Mouse (Mus musculus): ENCODE results near the gene Crybg1. TPM values are rescaled to one million over a fixed set of nuclear protein-coding genes. Genes with fewer than 3 reads are reported as not detected.

The Crybg1 gene
- total RNA-seq, 2 experiments from 2014 or later, result 1.8 to 2.1 TPM

DNA sequence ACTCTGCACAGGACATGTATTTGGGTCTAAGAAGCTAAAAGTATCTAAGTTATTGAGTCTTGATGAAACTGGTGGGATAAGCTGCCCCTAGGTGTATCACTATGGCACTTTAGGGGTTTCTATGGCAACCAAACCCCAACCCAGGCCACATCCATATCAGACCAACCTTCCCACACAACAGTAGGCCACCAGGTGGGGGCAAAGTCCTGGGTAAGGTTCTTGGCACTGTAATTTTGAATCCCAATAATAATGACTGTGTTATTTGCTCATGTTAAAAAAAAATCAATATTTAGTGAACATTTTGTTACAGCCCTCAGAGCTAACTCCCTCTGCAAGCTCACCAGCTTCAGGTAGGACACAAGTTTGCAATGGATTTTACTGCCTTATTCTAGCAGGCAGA lies 38.2 kb downstream of the Crybg1 start:
- DNase-seq, result no peak
- intact Hi-C loops (cut with DNase I), result no loop called here

DNA sequence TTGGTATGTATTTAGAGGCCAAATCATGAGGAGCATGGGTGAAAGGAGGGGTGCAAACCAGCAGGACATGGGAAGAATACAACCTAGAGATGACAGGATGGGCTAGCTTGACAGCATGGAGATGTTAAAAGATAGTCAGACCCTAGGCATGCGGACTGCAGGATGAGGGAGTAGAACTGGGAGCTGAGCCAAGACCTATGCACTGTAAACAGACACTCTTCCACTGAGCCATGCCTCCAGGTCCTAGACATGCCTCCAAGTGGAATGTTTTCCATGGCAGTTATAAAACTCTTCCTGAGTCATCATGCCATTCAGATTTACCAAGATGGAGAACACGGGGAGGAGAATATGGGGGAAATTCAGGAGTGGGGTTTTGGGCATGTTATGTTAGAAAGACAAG lies 53.9 kb downstream of the Crybg1 start:
- intact Hi-C loops (cut with DNase I), result no loop called here
- DNase-seq, result no peak

DNA sequence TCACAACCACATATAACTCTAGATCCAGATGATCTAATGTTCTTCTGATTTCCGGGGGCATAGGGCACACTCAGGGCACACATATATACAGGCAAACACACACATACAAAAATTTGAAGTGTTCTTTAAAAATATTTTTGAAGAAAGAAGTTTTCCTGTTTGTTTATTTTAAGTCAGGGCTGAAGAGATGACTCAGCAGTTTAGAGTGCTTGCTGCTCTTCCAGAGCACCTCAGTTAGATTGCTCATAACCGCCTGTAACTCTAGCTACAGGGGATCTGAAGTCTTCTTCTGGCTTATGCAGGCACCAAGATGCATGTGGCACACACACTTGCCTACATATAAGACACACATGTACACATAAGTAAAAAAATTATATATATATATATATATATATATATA lies 56.9 kb downstream of the Crybg1 start:
- intact Hi-C loops (cut with DNase I), result no loop called here
- no peak for DNase-seq

DNA sequence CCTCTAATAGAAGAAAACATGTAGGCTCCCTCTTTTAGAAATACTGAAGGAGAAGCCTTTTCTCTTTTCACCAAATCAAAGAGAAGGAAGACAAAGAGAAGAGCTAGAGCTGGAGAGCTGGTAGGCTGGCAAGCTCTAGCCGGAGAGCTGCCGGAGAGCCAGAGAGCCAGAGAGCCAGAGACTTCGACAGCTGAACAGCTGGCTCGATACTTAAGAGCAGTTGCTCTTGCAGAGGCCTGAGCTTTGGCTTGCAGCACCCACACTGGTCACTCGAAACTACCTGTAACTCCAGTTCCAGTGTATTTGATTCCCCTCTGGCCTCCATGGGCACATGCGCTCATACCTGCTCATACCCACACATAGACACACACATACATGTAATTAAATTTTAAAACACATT lies 68.3 kb downstream of the Crybg1 start:
- intact Hi-C loops (cut with DNase I), result no loop called here
- no peak for DNase-seq

DNA sequence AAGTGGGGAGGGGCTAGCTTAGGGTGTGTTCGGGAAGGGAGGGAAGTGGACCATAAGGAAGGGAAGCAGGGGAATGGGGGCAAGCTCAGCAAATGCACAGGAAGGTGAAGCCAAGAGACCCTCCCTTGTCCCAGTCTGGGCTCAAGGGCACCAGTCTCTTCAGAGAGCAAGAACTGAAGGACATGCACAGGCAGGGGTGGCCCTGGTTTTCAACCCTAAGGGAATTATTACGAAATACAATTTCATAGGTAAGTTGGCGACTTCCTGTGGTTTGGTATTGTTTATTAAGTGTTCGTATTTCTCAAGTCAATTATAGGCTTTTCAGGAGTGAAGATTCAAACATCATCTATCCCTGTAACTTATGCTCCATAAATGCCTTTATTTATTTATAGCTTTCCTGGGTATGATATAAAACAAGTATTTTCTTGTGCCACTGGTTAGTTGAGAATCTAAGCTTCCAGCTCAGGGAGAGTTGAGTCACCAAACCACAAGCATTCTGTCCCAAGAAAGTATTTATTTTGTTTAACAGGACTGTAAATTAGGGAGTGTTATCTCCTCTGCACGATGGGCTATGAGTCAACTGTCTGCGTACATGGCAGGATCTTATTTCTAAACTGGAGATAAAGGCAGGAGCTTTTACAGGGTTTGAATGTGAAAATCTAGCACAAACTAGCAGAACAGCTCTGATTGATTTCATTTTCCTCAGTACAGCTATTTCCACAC lies 69.7 kb downstream of the Crybg1 start:
- DNase-seq, result no peak
- intact Hi-C loops (cut with DNase I), result no loop called here

DNA sequence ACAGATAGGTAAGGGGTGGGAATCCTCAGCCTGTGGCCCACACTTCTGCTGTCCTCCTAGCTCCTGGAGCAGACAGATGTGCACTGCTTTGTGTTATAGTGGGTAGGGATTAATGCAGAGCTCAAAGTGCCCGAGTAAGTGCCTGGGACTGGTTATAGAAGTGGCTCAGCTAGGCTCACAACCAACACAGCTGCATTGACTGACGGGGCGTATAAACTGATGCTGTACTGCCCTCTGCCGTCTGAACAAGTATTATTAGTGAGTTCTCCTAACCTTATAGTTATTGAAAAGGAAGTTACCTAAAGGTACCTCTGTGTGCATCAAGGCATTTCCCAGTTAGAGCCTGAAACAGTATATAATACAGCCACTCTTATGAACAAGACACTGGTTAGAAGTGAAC lies 77.6 kb downstream of the Crybg1 start:
- peak; percentile 74 to 79 for DNase-seq

DNA sequence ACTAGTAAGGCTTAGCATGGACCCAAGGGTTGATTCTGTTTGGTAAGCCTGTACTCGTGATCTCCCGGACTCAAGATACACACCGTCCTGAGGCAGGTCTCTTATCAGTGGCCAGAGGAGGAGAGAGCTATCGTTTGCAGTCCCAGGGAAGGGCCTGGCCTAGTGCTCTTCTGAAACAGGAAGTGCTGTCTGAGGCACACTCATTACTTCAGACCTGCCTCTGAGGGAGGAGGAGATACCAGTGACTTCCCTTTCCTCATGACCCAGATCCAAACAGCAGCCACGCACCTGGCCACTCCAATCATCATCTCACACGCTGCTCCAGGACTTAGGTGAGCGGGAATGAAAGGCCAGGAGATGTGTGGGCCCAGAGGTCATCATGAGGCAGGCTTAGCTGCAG lies 79.5 kb downstream of the Crybg1 start:
- no peak for DNase-seq
- intact Hi-C loops (cut with DNase I), result no loop called here

More for the DNA sequence above, 77.6 kb downstream of the Crybg1 start:
- intact Hi-C loops (cut with DNase I), result loop anchor here (1.0 to 5.0 kb wide), 4 partner anchors 68 to 496 kb away; no protein-coding TSS in a partner anchor

DNA sequence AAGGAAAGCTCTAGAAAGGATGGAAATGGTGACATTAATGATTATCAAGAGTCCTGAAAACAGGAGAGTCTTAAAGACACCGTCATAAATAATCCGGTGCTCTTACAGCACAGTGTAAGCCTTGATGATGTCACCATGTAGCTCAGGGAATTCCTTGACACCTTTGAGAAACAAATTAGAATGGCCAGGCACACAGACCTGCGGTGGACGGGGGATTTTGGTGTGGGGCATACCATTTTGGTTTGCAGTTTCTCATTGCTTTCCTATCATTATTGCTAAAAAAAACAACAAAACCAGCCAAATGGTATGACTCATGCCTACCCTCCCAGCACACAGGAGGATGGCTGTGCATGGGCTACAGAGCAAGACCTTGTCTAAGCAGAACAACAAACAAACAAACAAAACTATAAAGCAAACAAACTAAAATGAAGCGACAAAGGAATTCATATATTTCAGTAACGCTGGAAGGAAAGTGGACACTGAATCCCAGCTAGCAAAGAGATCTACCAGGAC lies 82.7 kb downstream of the Crybg1 start:
- no peak for DNase-seq
- intact Hi-C loops (cut with DNase I), result no loop called here

DNA sequence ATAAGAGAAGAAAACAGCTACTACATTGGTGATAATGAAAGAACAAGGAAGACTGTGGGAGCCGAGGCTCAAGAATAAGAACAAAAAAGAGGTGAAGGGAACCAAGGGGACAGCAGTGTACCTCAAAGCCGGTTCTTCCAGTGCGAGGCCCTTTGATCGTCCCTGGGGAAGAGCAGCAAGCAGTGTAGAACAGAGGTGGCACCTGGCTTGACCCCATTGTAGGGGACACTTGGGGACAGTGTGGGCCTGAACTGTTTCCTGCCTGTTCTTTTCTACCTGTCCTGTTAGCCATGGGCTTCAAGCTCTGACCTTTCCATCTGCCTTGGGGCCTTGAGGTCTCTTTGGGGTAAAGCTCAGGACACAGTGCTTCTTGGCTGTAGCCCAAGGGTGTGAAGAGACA lies 85.7 kb downstream of the Crybg1 start:
- intact Hi-C loops (cut with DNase I), result no loop called here
- DNase-seq, result no peak

DNA sequence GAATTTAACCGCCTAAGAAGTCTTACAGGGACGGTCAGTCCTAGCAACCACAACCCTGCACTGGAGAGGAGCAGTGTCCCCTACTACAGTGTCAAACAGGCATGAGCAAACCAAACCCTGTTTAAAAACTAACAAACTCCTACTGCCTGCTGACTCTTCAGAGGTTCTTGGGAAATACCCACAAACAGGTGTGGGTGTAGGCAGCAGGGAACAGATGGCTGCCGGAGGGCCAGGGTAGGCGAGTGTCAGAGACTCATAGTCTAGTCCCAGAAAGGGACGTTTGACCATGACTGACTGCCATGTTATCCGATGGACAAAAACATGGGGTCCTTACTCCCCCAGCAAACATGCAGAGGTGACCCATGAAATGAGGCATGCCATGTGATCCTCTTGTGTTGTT lies 97.7 kb downstream of the Crybg1 start:
- intact Hi-C loops (cut with DNase I), result no loop called here
- DNase-seq, result no peak

DNA sequence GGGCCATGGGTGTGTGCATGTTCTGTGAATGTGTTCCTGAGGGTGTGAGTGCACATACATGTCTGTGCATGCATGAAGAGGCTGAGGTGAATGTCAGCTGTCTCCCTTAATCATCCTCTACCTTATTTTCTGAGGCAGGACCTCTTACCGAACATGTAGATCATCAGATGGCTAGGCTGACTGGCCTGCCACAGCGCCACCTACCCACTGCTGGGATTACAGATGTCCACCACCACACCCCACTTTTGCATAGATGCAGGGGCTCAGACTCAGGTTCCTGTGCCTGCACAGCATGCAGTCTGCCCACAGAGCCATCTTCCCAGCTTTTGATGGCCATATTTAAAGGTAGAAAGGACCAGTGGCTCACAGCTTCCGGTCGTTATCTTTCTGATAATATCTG lies 103.9 kb downstream of the Crybg1 start:
- intact Hi-C loops (cut with DNase I), result no loop called here
- no peak for DNase-seq

DNA sequence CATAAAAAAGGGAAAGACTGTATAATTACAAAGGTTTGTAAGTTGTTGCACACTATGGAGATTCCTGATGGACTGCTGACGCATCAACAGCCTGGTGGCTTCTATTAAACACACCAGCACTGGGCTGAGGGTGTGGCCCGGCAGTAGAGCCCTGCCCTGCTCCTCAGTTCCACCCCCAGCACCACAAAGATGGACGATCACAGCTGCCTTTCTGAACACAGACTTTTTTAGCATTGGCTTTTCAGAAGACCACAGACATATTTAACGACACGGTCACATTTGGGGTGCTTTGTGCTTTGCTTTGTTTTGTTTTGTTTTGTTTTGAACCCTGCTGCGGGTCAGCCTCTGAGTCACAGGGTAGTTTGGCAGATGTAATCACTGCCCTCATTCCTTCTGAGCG lies 105.0 kb downstream of the Crybg1 start:
- intact Hi-C loops (cut with DNase I), result no loop called here
- DNase-seq, result no peak

DNA sequence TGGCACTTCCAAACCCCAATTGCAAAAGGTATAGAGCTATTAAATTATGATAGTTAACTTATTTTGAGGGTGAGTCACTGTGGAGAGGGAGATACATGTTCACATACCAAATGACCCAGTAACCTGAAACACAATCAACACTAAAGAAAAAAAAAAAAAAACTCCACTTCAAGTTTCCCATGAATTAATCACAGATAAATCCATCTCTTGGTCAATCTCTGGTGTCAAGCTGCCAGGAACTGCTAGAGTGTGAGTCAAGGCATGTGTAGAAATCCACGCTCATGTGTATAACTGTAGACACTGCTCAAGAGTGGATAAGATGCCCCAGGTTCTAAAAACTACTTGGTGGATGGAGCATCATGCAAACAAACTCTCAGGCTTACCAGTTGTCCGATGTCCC lies 109.5 kb downstream of the Crybg1 start:
- no peak for DNase-seq
- intact Hi-C loops (cut with DNase I), result no loop called here

DNA sequence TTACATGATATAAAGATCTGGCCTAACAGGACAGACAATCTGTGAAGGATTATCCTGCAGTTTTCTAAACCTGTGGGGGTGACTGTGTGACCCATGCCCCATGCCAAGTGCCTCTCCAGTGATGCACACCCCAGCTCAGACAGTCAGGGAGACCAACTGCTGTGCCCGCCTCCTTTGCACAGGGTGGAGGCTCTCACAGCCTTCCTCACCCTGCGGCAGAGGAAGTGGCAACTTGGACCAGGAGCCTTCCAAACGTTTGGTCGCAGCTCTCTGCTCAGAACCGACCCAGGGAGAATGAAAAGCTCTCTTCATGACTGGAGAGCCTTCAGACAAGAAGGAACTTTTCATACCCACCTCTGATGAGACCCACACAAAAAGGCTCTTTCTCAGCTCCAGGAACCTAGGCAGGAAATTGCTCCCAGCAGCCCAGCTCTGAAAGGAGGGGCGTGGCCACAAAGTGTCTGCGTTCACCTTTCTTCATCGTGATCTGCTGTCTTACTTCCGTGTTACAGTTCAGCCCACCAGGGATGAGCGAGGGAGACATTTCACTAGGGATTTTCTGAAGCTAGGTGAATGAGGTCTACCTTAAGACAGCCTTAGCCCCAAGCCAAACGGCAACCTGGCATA lies 110.6 kb downstream of the Crybg1 start:
- DNase-seq, result no peak
- intact Hi-C loops (cut with DNase I), result no loop called here

DNA sequence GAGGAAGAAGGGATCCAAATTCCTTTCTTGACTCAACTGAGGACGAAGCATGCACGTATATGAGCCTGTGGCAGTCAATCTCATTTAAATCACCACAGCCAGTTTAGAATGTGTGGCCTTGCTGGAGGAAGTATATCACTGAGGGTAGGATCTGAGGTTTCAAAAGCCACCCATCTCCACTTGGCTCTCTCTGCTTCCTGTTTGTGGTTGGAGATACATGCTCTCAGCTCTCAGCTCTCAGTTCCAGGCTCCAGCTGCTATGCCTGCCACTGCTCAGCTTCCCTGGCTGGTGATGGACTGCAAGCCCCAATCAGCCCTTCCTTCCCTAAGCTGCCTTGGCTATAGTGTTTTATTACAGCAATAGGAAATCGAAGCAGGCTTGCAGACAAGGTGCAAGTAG lies 119.1 kb downstream of the Crybg1 start:
- intact Hi-C loops (cut with DNase I), result no loop called here
- no peak for DNase-seq

DNA sequence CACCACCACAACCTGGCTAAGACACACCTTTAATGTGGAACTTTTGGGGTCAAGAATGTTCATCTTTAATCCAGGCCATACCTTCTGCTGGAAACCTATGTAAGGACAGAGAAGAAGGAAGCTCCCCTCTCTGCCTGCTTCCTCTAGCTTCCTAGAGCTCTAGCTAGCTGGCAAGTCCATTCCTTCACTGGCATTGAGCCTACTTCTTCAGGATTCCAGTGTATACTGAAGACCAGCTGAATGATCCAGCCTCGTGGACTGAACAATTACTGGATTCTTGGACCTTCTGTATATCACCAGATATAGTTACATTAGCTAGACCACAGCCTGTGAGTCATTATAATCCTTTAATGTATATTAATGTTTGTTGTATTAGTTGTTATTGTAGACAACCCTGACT lies 121.4 kb downstream of the Crybg1 start:
- DNase-seq, result no peak
- intact Hi-C loops (cut with DNase I), result no loop called here

DNA sequence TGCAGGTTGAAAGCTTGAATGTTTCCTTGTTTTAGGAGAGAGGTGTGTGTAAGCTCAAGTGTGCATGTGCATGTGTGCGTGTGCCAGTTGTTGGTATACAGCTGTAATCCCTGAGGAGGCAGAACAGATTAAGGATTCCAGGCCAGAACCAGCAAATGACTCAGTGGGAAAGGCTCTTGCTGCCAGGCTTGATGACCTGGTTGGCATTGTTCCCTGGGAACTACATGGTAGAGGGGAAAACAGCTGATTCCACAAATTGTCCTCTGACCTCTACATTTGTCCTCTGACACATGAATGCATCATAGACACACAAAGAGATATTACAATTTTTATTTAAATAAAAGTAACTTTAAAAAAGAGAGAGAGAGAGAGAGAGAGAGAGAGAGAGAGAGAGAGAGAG lies 122.5 kb downstream of the Crybg1 start:
- no peak for DNase-seq
- intact Hi-C loops (cut with DNase I), result no loop called here

DNA sequence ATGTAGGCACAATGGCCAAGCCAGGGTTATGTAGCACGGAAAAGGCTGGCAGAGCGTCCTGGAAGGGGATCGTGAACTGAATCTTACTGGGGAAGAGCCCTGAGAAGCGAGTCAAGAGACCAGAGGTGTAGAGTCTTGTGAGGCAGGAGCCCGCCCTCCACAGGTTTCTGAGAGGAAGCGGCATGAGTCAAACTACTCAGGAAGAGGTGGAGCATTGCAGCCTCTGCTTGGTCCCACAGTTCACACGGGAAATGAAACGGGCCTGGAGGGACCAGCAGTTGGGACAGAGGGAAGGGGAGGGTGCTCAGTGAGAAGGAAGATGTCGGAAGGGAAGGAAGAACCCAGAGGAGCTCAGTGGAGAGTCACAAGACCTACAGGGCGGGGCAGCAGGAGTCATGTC lies 123.9 kb downstream of the Crybg1 start:
- intact Hi-C loops (cut with DNase I), result no loop called here
- no peak for DNase-seq

DNA sequence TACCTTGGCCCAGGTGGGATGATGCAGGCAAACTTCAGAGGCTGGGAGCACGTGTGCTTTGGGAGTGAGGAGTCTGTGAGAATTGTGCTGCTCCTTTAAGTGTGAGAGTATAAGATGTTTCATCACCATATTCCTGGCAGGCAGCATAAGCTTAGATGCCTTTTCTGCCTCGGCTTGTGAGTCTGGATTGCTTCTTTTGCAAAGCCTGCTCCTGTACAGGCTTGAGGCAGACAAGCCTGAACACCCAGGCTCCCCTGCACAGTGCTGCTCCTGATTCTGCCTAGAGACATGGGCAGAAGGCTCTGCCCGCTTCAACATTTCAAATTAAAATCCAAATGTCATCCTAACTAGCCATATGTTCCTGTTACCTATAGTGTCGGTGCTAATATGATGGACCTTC lies 128.5 kb downstream of the Crybg1 start:
- no peak for DNase-seq
- intact Hi-C loops (cut with DNase I), result no loop called here

DNA sequence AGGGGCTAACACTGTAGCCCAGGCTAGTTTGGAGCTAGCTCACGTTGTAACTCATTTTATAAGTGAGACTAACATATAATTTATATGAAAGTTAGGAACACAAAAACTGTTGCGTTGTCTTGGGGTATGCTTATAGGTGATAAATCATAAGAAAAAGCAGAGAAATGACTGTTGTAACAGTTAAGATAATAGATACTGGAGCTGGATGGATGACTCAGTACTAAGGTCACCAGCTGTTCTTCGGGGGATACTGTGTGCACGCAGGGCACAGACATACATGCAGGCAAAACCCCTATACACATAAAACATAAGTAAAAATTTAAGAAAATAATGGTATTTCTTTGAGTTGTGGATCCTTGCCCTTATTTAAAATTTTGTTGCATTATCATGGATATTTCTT lies 130.1 kb downstream of the Crybg1 start:
- no peak for DNase-seq
- intact Hi-C loops (cut with DNase I), result no loop called here

DNA sequence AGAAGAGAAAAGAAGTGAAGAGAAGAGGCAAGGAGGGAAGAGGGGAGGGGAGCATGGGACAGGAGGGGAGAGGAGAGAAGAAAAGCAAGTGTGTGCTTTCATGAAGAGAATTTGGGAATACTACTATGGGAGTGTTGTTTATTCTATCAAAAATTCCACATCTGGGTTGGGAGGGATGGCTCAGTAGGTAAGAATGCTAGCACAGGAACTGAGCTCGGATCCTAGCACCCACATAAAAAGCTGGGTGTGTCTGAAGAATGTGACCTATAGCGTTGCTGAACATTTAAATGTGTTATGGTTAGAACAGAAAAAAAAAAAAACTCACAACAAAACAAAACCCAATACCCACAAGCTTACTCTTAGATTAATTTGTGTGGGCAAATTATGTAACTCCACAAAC lies 133.0 kb downstream of the Crybg1 start:
- intact Hi-C loops (cut with DNase I), result no loop called here
- no peak for DNase-seq

DNA sequence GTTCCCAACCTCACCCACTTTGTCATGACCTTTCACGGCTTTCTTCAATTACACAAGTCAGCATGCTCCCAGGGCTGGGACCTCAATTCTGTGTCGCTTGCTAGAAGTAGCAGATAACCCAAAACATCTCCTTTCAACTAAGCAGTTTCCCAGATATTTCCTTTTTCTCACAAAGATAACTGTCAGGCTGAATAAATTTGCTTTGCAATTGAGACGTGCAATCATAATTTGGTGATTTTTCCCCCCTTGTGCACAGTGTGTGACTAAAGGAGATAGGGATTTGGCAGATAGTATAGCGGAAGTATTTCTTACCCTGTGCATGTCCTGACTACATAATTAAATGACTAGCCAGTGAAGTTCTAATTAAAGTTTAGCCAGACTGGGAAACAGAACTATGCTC lies 134.8 kb downstream of the Crybg1 start:
- intact Hi-C loops (cut with DNase I), result no loop called here
- DNase-seq, result no peak

DNA sequence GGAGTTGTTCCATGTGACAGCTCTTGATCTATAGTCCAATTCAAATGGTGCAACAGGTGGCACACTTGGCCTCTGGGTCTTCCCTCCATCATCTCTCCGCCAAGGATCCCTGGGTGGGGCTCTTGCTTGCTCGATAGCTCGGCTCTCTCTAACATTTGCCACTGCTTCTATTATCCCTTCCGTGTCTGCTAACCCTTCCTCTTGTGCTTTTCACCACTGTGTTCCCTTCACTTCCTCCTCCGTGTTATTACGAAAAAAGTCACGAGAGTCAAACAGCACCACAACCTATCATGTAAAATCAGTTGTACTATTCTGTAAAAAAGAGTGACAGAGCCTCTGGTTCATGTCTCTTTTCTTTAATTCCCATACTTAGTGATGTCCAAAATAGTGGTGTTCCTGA lies 137.2 kb downstream of the Crybg1 start:
- intact Hi-C loops (cut with DNase I), result no loop called here

More for the DNA sequence above, 137.2 kb downstream of the Crybg1 start:
- no peak for DNase-seq

Measured in heart, postnatal 10 days (tissue).